In genomic region chr15:80949431-80949830, GRCm38 (mm10) we compare ENCODE assay signal across 10 mouse cellular contexts. TPM values are rescaled to one million over a fixed set of nuclear protein-coding genes. Genes with fewer than 3 reads are reported as not detected.
DNase-seq lines count a peak whose midpoint lies in the region; ATAC-seq and TF ChIP-seq lines count a peak whose summit lies in the region.
"Had no signal": no experiment of that assay in that cellular context is flagged by ENCODE, and none has a peak within 500 bp of the region (broad histone marks: within the 10 kb centered on the region; RNA-seq: fewer than 3 reads in every experiment).

No protein-coding gene starts in this region.

- peak overlapping the region; percentile 66 for H3K4me2 ChIP-seq in lung, embryonic 14.5 days
- peak overlapping the region; percentile 81 for H3K4me2 ChIP-seq in embryonic facial prominence, embryonic 13.5 days

- no peaks in the 10 kb centered on the region for H3K27me3 ChIP-seq in lung, embryonic 14.5 days (ENCODE audit: insufficient read depth, low read length)
- no peaks in the 10 kb centered on the region for H3K27me3 ChIP-seq in embryonic facial prominence, embryonic 13.5 days
- H3K27me3 ChIP-seq in limb, embryonic 10.5 days (ENCODE audit: low read depth, poor library complexity, severe bottlenecking), result no peaks in the 10 kb centered on the region

- H3K9me3 ChIP-seq in lung, embryonic 14.5 days (ENCODE audit: low read depth, low read length), result no peaks in the 10 kb centered on the region
- H3K9me3 ChIP-seq in embryonic facial prominence, embryonic 13.5 days, result no peaks in the 10 kb centered on the region
- no peaks in the 10 kb centered on the region for H3K9me3 ChIP-seq in limb, embryonic 10.5 days (replicated peaks)

- TF ChIP-seq CTCF in lung, embryonic 14.5 days (IDR thresholded peaks at IDR 0.05; ENCODE audit: low read depth), result no peak
- TF ChIP-seq CTCF in olfactory bulb, adult 2 months (IDR thresholded peaks at IDR 0.05; ENCODE audit: insufficient read depth, low read depth, low read length), result no peak

- no peak overlapping the region for H3K27ac ChIP-seq in lung, embryonic 14.5 days (ENCODE audit: low read depth)
- no peak overlapping the region for H3K27ac ChIP-seq in embryonic facial prominence, embryonic 13.5 days
- peak overlapping the region; percentile 87 for H3K27ac ChIP-seq in limb, embryonic 10.5 days
- H3K27ac ChIP-seq in olfactory bulb, adult 2 months (ENCODE audit: insufficient read depth, low read depth, low read length), result no peak overlapping the region

- no peak for ATAC-seq in lung, embryonic 14.5 days (ENCODE audit: insufficient read depth)
- ATAC-seq in embryonic facial prominence, embryonic 13.5 days (ENCODE audit: insufficient number of reproducible peaks, insufficient read depth, low FRiP score, low TSS enrichment, low read depth), result no peak

- no peak for DNase-seq in lung, embryonic 14.5 days
- DNase-seq in lung, postnatal 36 days, result no peak
- DNase-seq in limb, embryonic 10.5 days (ENCODE audit: low spot score), result no peak
- DNase-seq in gastrocnemius, adult 18-20 months (ENCODE audit: low spot score), result no peak
- no peak for DNase-seq in cerebellum, adult 18-20 months
- no peak for DNase-seq in frontal cortex, postnatal 36 days (ENCODE audit: low spot score in 2 of 2)
- DNase-seq: kidney, adult 8-10 months; spleen, adult 18-20 months had no signal

- peaks cover 3% of the 10 kb centered on the region for H3K4me1 ChIP-seq in lung, embryonic 14.5 days (ENCODE audit: insufficient read depth)
- H3K4me1 ChIP-seq in embryonic facial prominence, embryonic 13.5 days, result peaks cover 12% of the 10 kb centered on the region
- peaks cover 14% of the 10 kb centered on the region for H3K4me1 ChIP-seq in limb, embryonic 10.5 days
- peaks cover 9% of the 10 kb centered on the region for H3K4me1 ChIP-seq in olfactory bulb, adult 2 months (ENCODE audit: control insufficient read depth, insufficient read depth, low read length)

- H3K9ac ChIP-seq in lung, embryonic 14.5 days, result peak overlapping the region; percentile 58
- peak overlapping the region; percentile 87 for H3K9ac ChIP-seq in embryonic facial prominence, embryonic 13.5 days

- H3K4me3 ChIP-seq in lung, embryonic 14.5 days (ENCODE audit: low read depth, low read length), result peak overlapping the region; percentile 68
- peak overlapping the region; percentile 89 for H3K4me3 ChIP-seq in embryonic facial prominence, embryonic 13.5 days
- peak overlapping the region; percentile 85 for H3K4me3 ChIP-seq in limb, embryonic 10.5 days
- peak overlapping the region; percentile 2; the same call in 1 of the 2 replicates for H3K4me3 ChIP-seq in olfactory bulb, adult 2 months (ENCODE audit: insufficient read depth, low read depth, low read length)

- H3K36me3 ChIP-seq in lung, embryonic 14.5 days (ENCODE audit: insufficient read depth), result peaks cover 25% of the 10 kb centered on the region
- peaks cover 37% of the 10 kb centered on the region for H3K36me3 ChIP-seq in embryonic facial prominence, embryonic 13.5 days
- H3K36me3 ChIP-seq in limb, embryonic 10.5 days, result peaks cover 42% of the 10 kb centered on the region

- no peak for TF ChIP-seq POLR2A in olfactory bulb, adult 2 months (IDR thresholded peaks at IDR 0.05; ENCODE audit: insufficient read depth, low read depth, low read length)

- WGBS in lung, embryonic 14.5 days, result 37% methylated on average over 4 of the region's 4 CpGs
- WGBS in embryonic facial prominence, embryonic 13.5 days, result 47% methylated on average over 4 of the region's 4 CpGs
- WGBS in limb, embryonic 10.5 days, result 66% methylated on average over 4 of the region's 4 CpGs
- 47% methylated on average over 4 of the region's 4 CpGs for WGBS in olfactory bulb, adult 2 months

RNA-seq across cellular contexts. Expression of gene Adsl, which starts 1.1 kb away (rescaled TPM):
- polyA plus RNA-seq in lung, embryonic 14.5 days (2014; fragmentation: Nextera tagmentation; extraction: Ambion mirVana), result 164 and 168 TPM in 2 replicates
- 153 and 177 TPM in 2 replicates for polyA plus RNA-seq in embryonic facial prominence, embryonic 13.5 days (2015; fragmentation: Nextera tagmentation; extraction: Ambion mirVana)
- polyA plus RNA-seq in limb, embryonic 10.5 days (2016; fragmentation: Nextera tagmentation; extraction: Ambion mirVana), result 213 and 259 TPM in 2 replicates
- not detected in 2 replicates for polyA plus RNA-seq in olfactory bulb, adult 2 months (2012; ENCODE audit: insufficient read depth, insufficient read length, low replicate concordance, missing spikeins)
- total RNA-seq in gastrocnemius, adult 18-20 months (2021), result 100 to 1,000 TPM; 159 to 170 TPM

RNA-seq across cellular contexts. Expression of gene Sgsm3, which starts 28.1 kb away (rescaled TPM):
- polyA plus RNA-seq in lung, embryonic 14.5 days (2014; fragmentation: Nextera tagmentation; extraction: Ambion mirVana), result 33.2 and 40.0 TPM in 2 replicates
- polyA plus RNA-seq in embryonic facial prominence, embryonic 13.5 days (2015; fragmentation: Nextera tagmentation; extraction: Ambion mirVana), result 25.9 and 26.3 TPM in 2 replicates
- 26.2 and 29.1 TPM in 2 replicates for polyA plus RNA-seq in limb, embryonic 10.5 days (2016; fragmentation: Nextera tagmentation; extraction: Ambion mirVana)
- not detected in 2 replicates for polyA plus RNA-seq in olfactory bulb, adult 2 months (2012; ENCODE audit: insufficient read depth, insufficient read length, low replicate concordance, missing spikeins)
- total RNA-seq in gastrocnemius, adult 18-20 months (2021), result 10 to 100 TPM; 17.3 to 19.2 TPM

Comparison
In these comparisons a context has a peak if more than half of its experiments do, and no peak if none do; other contexts are left out.
1. H3K4me3 ChIP-seq: peak in every context shown above with its lines; median percentile 89 in embryonic facial prominence, embryonic 13.5 days; 85 in limb, embryonic 10.5 days; 68 in lung, embryonic 14.5 days; 2 in olfactory bulb, adult 2 months.
2. RNA of gene Adsl, which starts 1.1 kb away (polyA plus RNA-seq): 213 to 259 TPM in limb, embryonic 10.5 days, 153 to 177 TPM in embryonic facial prominence, embryonic 13.5 days and 164 to 168 TPM in lung, embryonic 14.5 days; not detected in olfactory bulb, adult 2 months; every median in the first group is over 100 times any median in the second.
3. RNA of gene Sgsm3, which starts 28.1 kb away (polyA plus RNA-seq): 33.2 to 40.0 TPM in lung, embryonic 14.5 days, 26.2 to 29.1 TPM in limb, embryonic 10.5 days and 25.9 to 26.3 TPM in embryonic facial prominence, embryonic 13.5 days; not detected in olfactory bulb, adult 2 months; every median in the first group is over 10 times any median in the second.